Mouse (Mus musculus) urinary bladder, adult 18-20 months (tissue): Measurements from ENCODE around the gene Lin37.
A peak's percentile ranks its signal among the peaks of the same experiment; 100 is the strongest.

Source experiments
- DNase-seq, 2 experiments: peaks; one replicate each; pipeline ENCODE4 v3.0.0; 2022; ENCODE audit warnings: low spot score in 2 of 2, mixed read lengths in 2 of 2

Gene Lin37

GRCm38 (mm10) chr7:30553021-30553589, 6.5 kb downstream of the Lin37 start:
- DNase-seq, result peak in 1 of 2 experiments; percentile 27

GRCm38 (mm10) chr7:30552102-30553020, 7.3 kb downstream of the Lin37 start, which contains the start of the genes Hspb6 and Proser3:
Gene Hspb6 (plus strand): TSS chr7:30552178.
Gene Proser3 (minus strand): TSS chr7:30552299.
- DNase-seq, result peak; percentile 94 to 96

GRCm38 (mm10) chr7:30551445-30552101, 8.1 kb downstream of the Lin37 start:
- no peak for DNase-seq

GRCm38 (mm10) chr7:30550603-30551002, 9.0 kb downstream of the Lin37 start:
- no peak for DNase-seq

- no peak for DNase-seq
Measured at GRCm38 (mm10) chr7:30549880-30550279, 9.8 kb downstream of the Lin37 start.

GRCm38 (mm10) chr7:30544327-30544726, 15.3 kb downstream of the Lin37 start:
- DNase-seq, result no peak

- no peak for DNase-seq
Measured at GRCm38 (mm10) chr7:30540572-30540971, 19.1 kb downstream of the Lin37 start.

- DNase-seq, result peak; percentile 90
Measured at GRCm38 (mm10) chr7:30534633-30535577, 24.7 kb downstream of the Lin37 start, which contains the start of gene Arhgap33. Gene Arhgap33 (minus strand): TSS chr7:30535060.

GRCm38 (mm10) chr7:30533941-30534632, 25.6 kb downstream of the Lin37 start:
- DNase-seq, result no peak

- no peak for DNase-seq
Measured at GRCm38 (mm10) chr7:30532931-30533330, 26.7 kb downstream of the Lin37 start.

- DNase-seq, result no peak
Measured at GRCm38 (mm10) chr7:30531291-30531815, 28.3 kb downstream of the Lin37 start.

- DNase-seq, result no peak
Measured at GRCm38 (mm10) chr7:30526981-30527380, 32.7 kb downstream of the Lin37 start.

- DNase-seq, result no peak
Measured at GRCm38 (mm10) chr7:30526399-30526798, 33.2 kb downstream of the Lin37 start.

- DNase-seq, result no peak
Measured at GRCm38 (mm10) chr7:30525954-30526353, 33.7 kb downstream of the Lin37 start.

GRCm38 (mm10) chr7:30524487-30524886, 35.2 kb downstream of the Lin37 start:
- DNase-seq, result no peak

GRCm38 (mm10) chr7:30522871-30523270, 36.8 kb downstream of the Lin37 start:
- DNase-seq, result no peak

GRCm38 (mm10) chr7:30520856-30521255, 38.8 kb downstream of the Lin37 start:
- no peak for DNase-seq

- no peak for DNase-seq
Measured at GRCm38 (mm10) chr7:30520396-30520795, 39.2 kb downstream of the Lin37 start.

GRCm38 (mm10) chr7:30518325-30518724, 41.3 kb downstream of the Lin37 start:
- no peak for DNase-seq
